Mouse (Mus musculus) heart, adult 8-10 months (tissue): Measurements from ENCODE around the gene Slc6a21. TPM values are rescaled to one million over a fixed set of nuclear protein-coding genes. Genes with fewer than 3 reads are reported as not detected.

Experiments
- DNase-seq: peaks from one replicate; pipeline ENCODE4 v3.0.0; 2022; ENCODE audit warnings: low spot score
- total RNA-seq, 4 experiments: library from RNA; stranded (reverse); gene quantifications; 2 replicates each; pipeline ENCODE4 v1.2.4; 2022

Slc6a21 gene
- total RNA-seq, result not detected

- DNase-seq, result peak; percentile 60
Measured at GRCm38 (mm10) chr7:45277136-45277760, at the start of gene Slc6a21. Gene Slc6a21, plus strand, starts transcription at chr7:45277513.

- no peak for DNase-seq
Measured at GRCm38 (mm10) chr7:45228548-45228947, 48.8 kb upstream of the Slc6a21 start.

- DNase-seq, result no peak
Measured at GRCm38 (mm10) chr7:45229046-45229445, 48.3 kb upstream of the Slc6a21 start.

GRCm38 (mm10) chr7:45229459-45230203 lies 47.7 kb upstream of the Slc6a21 start:
- no peak for DNase-seq

GRCm38 (mm10) chr7:45231192-45231591 lies 46.1 kb upstream of the Slc6a21 start:
- no peak for DNase-seq

- no peak for DNase-seq
Measured at GRCm38 (mm10) chr7:45231941-45232340, 45.4 kb upstream of the Slc6a21 start.

- DNase-seq, result no peak
Measured at GRCm38 (mm10) chr7:45232716-45233465, 44.4 kb upstream of the Slc6a21 start.

- no peak for DNase-seq
Measured at GRCm38 (mm10) chr7:45233580-45234332, 43.6 kb upstream of the Slc6a21 start.

- DNase-seq, result no peak
Measured at GRCm38 (mm10) chr7:45234333-45234841, 42.9 kb upstream of the Slc6a21 start.

GRCm38 (mm10) chr7:45234922-45235571 lies 42.3 kb upstream of the Slc6a21 start:
- no peak for DNase-seq

- no peak for DNase-seq
Measured at GRCm38 (mm10) chr7:45235656-45236180, 41.6 kb upstream of the Slc6a21 start.

GRCm38 (mm10) chr7:45237747-45238699 lies 39.3 kb upstream of the Slc6a21 start:
- no peak for DNase-seq

GRCm38 (mm10) chr7:45238723-45239496 lies 38.4 kb upstream of the Slc6a21 start, which contains the start of gene Cd37:
Gene Cd37, minus strand, starts transcription at chr7:45239115.
- no peak for DNase-seq

GRCm38 (mm10) chr7:45240109-45240508 lies 37.2 kb upstream of the Slc6a21 start:
- no peak for DNase-seq

- no peak for DNase-seq
Measured at GRCm38 (mm10) chr7:45240633-45241388, 36.5 kb upstream of the Slc6a21 start, which contains the start of gene Slc6a16. Gene Slc6a16, plus strand, starts transcription at chr7:45241085.

GRCm38 (mm10) chr7:45241389-45241749 lies 35.9 kb upstream of the Slc6a21 start:
- DNase-seq, result no peak

GRCm38 (mm10) chr7:45247666-45248065 lies 29.6 kb upstream of the Slc6a21 start:
- no peak for DNase-seq

- DNase-seq, result no peak
Measured at GRCm38 (mm10) chr7:45253806-45254205, 23.5 kb upstream of the Slc6a21 start.
